Mouse (Mus musculus) limb, embryonic 15.5 days (tissue): ENCODE data around the gene Stx8. TPM values are rescaled to one million over a fixed set of nuclear protein-coding genes. Genes with fewer than 3 reads are reported as not detected.
A peak's percentile ranks its signal among the peaks of the same experiment; 100 is the strongest.

Source experiments
- ATAC-seq: fragments of 200-750 bp; cut with Nextera tagmentation; 2 replicates; pipeline ENCODE4 v1.8.0; 2017; ENCODE audit warnings: low read depth, moderate TSS enrichment; ENCODE audit not compliant: insufficient number of reproducible peaks, low FRiP score, low TSS enrichment
- H3K27ac ChIP-seq: fragments of 300-500 bp; sonication (generic); 2 replicates; pipeline ENCODE4 v1.5.1; 2015; ENCODE audit warnings: moderate library complexity, mild to moderate bottlenecking, inconsistent platforms
- H3K27me3 ChIP-seq: fragments of 300-500 bp; sonication (generic); 2 replicates; pipeline ENCODE4 v1.6.1; 2015; ENCODE audit warnings: inconsistent platforms
- H3K36me3 ChIP-seq: fragments of 300-500 bp; sonication (generic); 2 replicates; pipeline ENCODE4 v1.6.1; 2015; ENCODE audit warnings: inconsistent platforms
- H3K4me1 ChIP-seq: fragments of 300-500 bp; sonication (generic); 2 replicates; pipeline ENCODE4 v1.6.1; 2015; ENCODE audit warnings: inconsistent platforms
- H3K4me2 ChIP-seq: fragments of 300-500 bp; sonication (generic); 2 replicates; pipeline ENCODE4 v1.6.1; 2015; ENCODE audit warnings: mild to moderate bottlenecking, inconsistent platforms
- H3K4me3 ChIP-seq: fragments of 300-500 bp; sonication (generic); 2 replicates; pipeline ENCODE4 v1.5.1; 2015; ENCODE audit warnings: mild to moderate bottlenecking, inconsistent platforms
- H3K9ac ChIP-seq: fragments of 300-500 bp; sonication (generic); 2 replicates; pipeline ENCODE4 v1.6.1; 2015; ENCODE audit warnings: inconsistent platforms
- H3K9me3 ChIP-seq: fragments of 300-500 bp; sonication (generic); 2 replicates; pipeline ENCODE4 v1.6.1; 2016; ENCODE audit warnings: inconsistent platforms
- WGBS: fragments of 180-500 bp; shearing (Covaris S2); methylation state at CpG from one replicate; pipeline ENCODE4 v1.1.7; 2015; 5-methylcytosine and 5-hydroxymethylcytosine counted together
- polyA plus RNA-seq: library from polyadenylated mRNA; unstranded; fragments of >200 nt; fragmentation: Nextera tagmentation; extraction: Ambion mirVana; gene quantifications from 2 replicates; pipeline ENCODE4 v1.2.1, GENCODE M21; 2015

Stx8 gene
- polyA plus RNA-seq, 1 experiment from 2014 or later: 64.4 TPM

GRCm38 (mm10) chr11:68159867-68160266 is 193.9 kb downstream of the Stx8 start:
- ATAC-seq: no peak
- no peaks in the 10 kb centered on the region; the same call in 1 of the 2 replicates for H3K4me1 ChIP-seq
- WGBS: 85% methylated on average over 4 of the region's 4 CpGs

DNA sequence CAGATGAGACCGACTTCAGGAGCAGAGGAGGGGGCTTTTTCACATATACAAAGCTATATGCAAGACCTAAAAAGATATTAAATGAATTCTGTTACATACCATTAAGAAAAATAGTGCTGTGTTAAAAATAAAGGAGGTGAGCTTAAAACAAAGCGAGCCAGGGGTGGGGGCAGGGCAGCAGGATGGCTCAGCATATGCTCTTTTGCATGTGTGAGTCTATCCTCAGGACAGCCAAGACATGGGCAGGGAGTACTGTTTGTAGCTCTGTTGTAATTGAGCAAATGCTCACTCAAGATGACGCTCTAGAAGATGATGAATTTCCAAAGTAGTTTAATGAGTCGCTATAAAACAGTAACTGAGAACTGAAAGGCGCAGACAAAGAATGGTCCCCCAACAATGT is 198.4 kb downstream of the Stx8 start:
- 87% methylated on average over 5 of the region's 5 CpGs for WGBS
- no peak overlapping the region for H3K4me2 ChIP-seq
- no peak overlapping the region for H3K4me3 ChIP-seq
- H3K9ac ChIP-seq: no peak overlapping the region
- no peaks in the 10 kb centered on the region; the same call in 1 of the 2 replicates for H3K4me1 ChIP-seq
- no peaks in the 10 kb centered on the region for H3K27me3 ChIP-seq
- H3K36me3 ChIP-seq: no peaks in the 10 kb centered on the region
- no peak overlapping the region for H3K27ac ChIP-seq
- ATAC-seq: no peak
- H3K9me3 ChIP-seq: no peaks in the 10 kb centered on the region

More at GRCm38 (mm10) chr11:68159867-68160266, 193.9 kb downstream of the Stx8 start:
- H3K4me3 ChIP-seq: no peak overlapping the region
- no peaks in the 10 kb centered on the region for H3K27me3 ChIP-seq
- H3K9me3 ChIP-seq: no peaks in the 10 kb centered on the region
- H3K27ac ChIP-seq: no peak overlapping the region
- H3K9ac ChIP-seq: no peak overlapping the region
- H3K4me2 ChIP-seq: no peak overlapping the region
- H3K36me3 ChIP-seq: no peaks in the 10 kb centered on the region

DNA sequence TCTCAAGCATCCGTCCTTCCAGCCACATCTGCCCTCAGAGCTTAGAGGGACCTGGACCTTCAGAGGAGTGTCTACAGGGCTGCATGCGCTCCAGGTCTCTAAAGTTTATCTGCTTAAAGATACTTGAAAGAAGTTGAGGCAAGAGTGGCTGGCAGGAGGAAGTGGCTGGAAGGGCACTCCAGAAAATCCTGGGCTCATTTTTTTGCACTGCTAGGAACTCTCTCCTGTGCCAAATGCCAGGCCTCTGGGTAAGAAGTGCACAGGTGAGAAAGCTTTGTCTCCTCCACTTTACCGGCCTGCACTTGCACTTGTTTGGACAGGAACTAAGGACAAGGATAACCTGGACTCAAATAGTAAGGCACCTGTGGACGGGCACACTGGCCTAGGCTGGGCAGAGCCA is 202.4 kb downstream of the Stx8 start:
- Histone ChIP-seq H3K27me3 (no peaks in the 10 kb centered on the region), H3K27ac (no peak overlapping the region), H3K9me3 (no peaks in the 10 kb centered on the region), H3K4me2 (no peak overlapping the region), H3K36me3 (no peaks in the 10 kb centered on the region), H3K9ac (no peak overlapping the region), H3K4me3 (no peak overlapping the region), H3K4me1 (no peaks in the 10 kb centered on the region; the same call in 1 of the 2 replicates)
- no peak for ATAC-seq
- 74% methylated on average over 4 of the region's 4 CpGs for WGBS

DNA sequence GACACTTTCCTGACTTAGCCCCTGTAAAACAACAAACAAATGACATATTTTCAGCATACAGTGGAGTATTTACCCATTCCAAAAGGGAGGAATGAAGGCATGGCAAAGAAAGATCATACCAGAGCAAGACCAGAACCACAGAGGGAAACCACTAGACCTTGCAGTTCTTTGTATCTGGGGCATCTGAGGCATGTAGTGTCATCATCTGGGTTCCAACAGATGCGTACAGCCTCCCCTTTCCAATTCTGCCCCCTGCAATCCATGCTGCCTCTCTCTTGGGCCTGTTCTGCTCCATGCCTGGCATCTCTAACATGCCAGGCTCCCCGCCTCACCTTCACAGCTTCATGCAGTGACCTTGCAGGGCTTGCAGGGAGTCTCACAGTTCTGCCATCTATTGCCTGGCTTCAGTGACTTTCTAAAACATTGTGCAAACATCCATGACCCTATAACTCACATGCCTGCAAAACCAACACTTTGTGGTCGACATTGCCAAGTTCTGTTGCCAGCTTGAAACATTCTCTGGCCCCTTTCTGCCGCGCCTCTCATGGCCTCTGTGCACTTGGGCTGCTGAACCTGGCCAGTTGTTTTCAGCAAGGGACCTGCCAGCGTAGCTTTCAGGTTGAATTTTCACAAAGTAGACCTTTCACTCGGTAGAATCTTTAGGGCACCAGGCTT is 206.1 kb downstream of the Stx8 start:
- Histone ChIP-seq H3K9ac (no peak overlapping the region), H3K4me3 (no peak overlapping the region), H3K36me3 (no peaks in the 10 kb centered on the region), H3K4me1 (peaks cover 13% of the 10 kb centered on the region; the same call in 1 of the 2 replicates), H3K4me2 (no peak overlapping the region), H3K9me3 (no peaks in the 10 kb centered on the region), H3K27ac (no peak overlapping the region), H3K27me3 (no peaks in the 10 kb centered on the region)
- 78% methylated on average over 7 of the region's 7 CpGs for WGBS
- ATAC-seq: no peak

DNA sequence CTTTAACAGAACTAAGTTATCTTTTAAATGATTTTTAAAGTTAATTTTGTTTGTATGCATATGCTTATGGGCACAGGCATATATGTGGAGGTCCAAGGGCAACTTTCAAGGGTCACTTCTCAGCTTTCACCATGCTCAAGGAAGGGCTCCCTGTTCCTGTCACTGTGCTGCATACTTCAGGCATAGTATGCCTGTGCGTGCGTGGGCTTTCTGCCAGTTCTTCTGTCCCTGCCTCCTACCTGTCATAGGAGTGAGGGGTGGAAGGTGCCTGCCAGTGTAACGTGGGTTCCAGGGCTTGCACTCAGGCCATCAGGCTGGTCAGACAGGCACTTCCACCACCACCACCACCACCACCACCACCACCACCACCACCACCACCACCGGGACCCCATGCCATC is 206.7 kb downstream of the Stx8 start:
- H3K4me1 ChIP-seq: peaks cover 13% of the 10 kb centered on the region
- H3K4me3 ChIP-seq: no peak overlapping the region
- no peak overlapping the region for H3K4me2 ChIP-seq
- H3K27ac ChIP-seq: no peak overlapping the region
- no peaks in the 10 kb centered on the region for H3K9me3 ChIP-seq
- H3K36me3 ChIP-seq: no peaks in the 10 kb centered on the region
- no peak for ATAC-seq
- no peak overlapping the region for H3K9ac ChIP-seq
- WGBS: 61% methylated on average over 4 of the region's 4 CpGs
- H3K27me3 ChIP-seq: no peaks in the 10 kb centered on the region

GRCm38 (mm10) chr11:68176550-68176949 is 210.6 kb downstream of the Stx8 start:
- ATAC-seq: no peak
- no peaks in the 10 kb centered on the region for H3K36me3 ChIP-seq
- peaks cover 13% of the 10 kb centered on the region for H3K4me1 ChIP-seq
- H3K9ac ChIP-seq: no peak overlapping the region
- no peak overlapping the region for H3K4me3 ChIP-seq
- WGBS: 36% methylated on average over 4 of the region's 4 CpGs
- H3K27ac ChIP-seq: no peak overlapping the region
- no peaks in the 10 kb centered on the region for H3K9me3 ChIP-seq
- no peak overlapping the region for H3K4me2 ChIP-seq
- no peaks in the 10 kb centered on the region for H3K27me3 ChIP-seq

- Histone ChIP-seq H3K36me3 (no peaks in the 10 kb centered on the region), H3K4me3 (no peak overlapping the region), H3K9ac (no peak overlapping the region), H3K27ac (no peak overlapping the region), H3K4me2 (no peak overlapping the region), H3K9me3 (no peaks in the 10 kb centered on the region), H3K27me3 (no peaks in the 10 kb centered on the region), H3K4me1 (peaks cover 13% of the 10 kb centered on the region)
- no peak for ATAC-seq
- 81% methylated on average over 7 of the region's 7 CpGs for WGBS
These were observed 211.4 kb downstream of the Stx8 start for GRCm38 (mm10) chr11:68177415-68177814.

DNA sequence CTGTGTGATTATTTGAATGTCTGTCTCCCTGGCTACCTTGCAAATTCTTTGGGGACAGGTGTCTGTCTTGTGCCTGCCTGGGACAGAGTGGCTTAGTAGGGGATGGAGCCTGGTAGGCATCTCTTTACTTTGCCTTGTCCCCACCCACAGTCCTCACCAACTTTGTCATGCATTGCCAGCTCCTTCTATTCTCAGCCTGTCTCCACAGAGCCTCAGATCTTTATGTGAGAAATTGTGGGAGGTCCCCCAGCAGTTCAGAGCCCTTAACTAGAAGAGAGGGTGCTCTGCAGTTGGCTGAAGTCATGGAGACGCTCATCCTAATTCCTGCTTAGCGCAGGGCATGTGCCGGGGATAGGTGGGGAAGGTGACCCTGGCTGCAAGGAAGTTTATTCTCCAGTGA is 219.7 kb downstream of the Stx8 start:
- H3K4me3 ChIP-seq: no peak overlapping the region
- no peak overlapping the region for H3K27ac ChIP-seq
- peaks cover 22% of the 10 kb centered on the region for H3K4me1 ChIP-seq
- no peaks in the 10 kb centered on the region for H3K36me3 ChIP-seq
- no peak for ATAC-seq
- 85% methylated on average over 3 of the region's 3 CpGs for WGBS
- H3K9me3 ChIP-seq: no peaks in the 10 kb centered on the region
- no peaks in the 10 kb centered on the region for H3K27me3 ChIP-seq
- H3K4me2 ChIP-seq: no peak overlapping the region
- H3K9ac ChIP-seq: no peak overlapping the region

DNA sequence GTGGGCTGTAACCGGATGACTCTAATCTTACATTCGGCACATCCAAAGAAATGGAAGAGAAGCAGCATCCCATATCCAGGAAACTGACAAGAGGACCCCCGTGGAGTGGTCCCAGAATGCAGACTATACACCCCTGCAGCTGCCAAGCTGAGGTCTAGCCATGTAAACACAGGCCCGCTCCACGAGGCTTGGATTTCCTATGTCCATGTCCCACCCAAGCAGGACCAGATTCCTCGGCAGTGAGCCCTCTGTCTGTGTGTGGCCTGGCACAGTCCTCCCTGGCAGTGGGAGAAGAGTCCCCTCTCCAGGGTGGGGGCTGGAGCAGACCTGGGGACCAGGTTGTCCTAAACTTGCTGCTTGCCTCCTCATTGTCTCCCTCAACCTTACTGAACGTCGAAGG is 221.2 kb downstream of the Stx8 start:
- no peak overlapping the region for H3K27ac ChIP-seq
- ATAC-seq: no peak
- H3K4me1 ChIP-seq: peaks cover 22% of the 10 kb centered on the region
- no peaks in the 10 kb centered on the region for H3K27me3 ChIP-seq
- H3K9me3 ChIP-seq: no peaks in the 10 kb centered on the region
- 61% methylated on average over 8 of the region's 8 CpGs for WGBS
- H3K4me3 ChIP-seq: no peak overlapping the region
- H3K36me3 ChIP-seq: no peaks in the 10 kb centered on the region
- H3K9ac ChIP-seq: no peak overlapping the region
- no peak overlapping the region for H3K4me2 ChIP-seq

- 56% methylated on average over 12 of the region's 12 CpGs for WGBS
- Histone ChIP-seq H3K4me3 (no peak overlapping the region), H3K27ac (peak overlapping the region; percentile 75), H3K4me2 (no peak overlapping the region), H3K27me3 (no peaks in the 10 kb centered on the region), H3K4me1 (peaks cover 27% of the 10 kb centered on the region), H3K9ac (no peak overlapping the region), H3K9me3 (no peaks in the 10 kb centered on the region), H3K36me3 (no peaks in the 10 kb centered on the region)
- ATAC-seq: no peak; the same call in 1 of the 2 replicates
These were observed 222.8 kb downstream of the Stx8 start for GRCm38 (mm10) chr11:68188695-68189201.

DNA sequence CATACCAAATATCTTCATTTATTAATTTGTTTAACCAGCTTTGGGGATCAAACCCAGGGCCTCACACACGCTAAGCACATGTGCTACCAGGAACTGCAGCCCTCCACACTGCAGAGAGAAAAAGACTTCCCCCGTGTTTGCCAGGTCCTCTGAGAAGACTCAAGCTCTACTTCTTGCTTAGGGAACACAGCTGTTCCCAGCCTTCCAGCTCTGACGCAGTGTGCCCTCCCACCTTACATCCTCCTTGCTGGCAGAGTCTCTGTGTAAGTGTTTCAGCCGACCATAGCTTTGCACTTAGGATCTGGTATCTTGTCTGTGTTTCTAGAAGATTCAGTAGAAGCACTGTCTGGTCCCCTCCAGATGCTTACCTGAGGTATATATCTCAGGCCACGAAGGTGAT is 224.9 kb downstream of the Stx8 start:
- no peaks in the 10 kb centered on the region for H3K9me3 ChIP-seq
- peaks cover 40% of the 10 kb centered on the region for H3K4me1 ChIP-seq
- no peak overlapping the region for H3K4me3 ChIP-seq
- WGBS: 71% methylated on average over 5 of the region's 5 CpGs
- H3K27ac ChIP-seq: no peak overlapping the region
- no peak for ATAC-seq
- H3K36me3 ChIP-seq: no peaks in the 10 kb centered on the region
- no peak overlapping the region for H3K4me2 ChIP-seq
- H3K27me3 ChIP-seq: no peaks in the 10 kb centered on the region
- H3K9ac ChIP-seq: no peak overlapping the region

DNA sequence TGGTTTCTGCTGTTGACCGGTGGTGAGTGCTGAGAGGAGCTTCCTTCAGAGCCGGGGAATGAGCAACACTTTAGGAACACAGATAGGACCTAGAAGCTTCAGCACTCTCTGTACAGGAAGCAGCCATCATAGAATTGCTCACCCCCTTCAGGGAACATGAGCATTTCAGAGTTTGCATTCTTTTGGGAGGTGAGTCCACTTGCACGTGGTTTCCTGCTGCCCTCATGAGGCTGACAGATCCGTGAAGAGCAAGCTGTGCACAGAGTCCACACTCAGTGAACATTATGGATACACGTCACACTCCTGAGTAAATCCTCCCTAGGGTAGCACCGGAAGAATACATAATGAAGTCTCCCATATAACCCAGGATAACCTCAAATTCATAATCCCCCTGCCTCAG is 229.2 kb downstream of the Stx8 start:
- Histone ChIP-seq H3K4me1 (peaks cover 38% of the 10 kb centered on the region), H3K9me3 (no peaks in the 10 kb centered on the region), H3K4me3 (no peak overlapping the region), H3K27me3 (no peaks in the 10 kb centered on the region), H3K36me3 (no peaks in the 10 kb centered on the region), H3K27ac (peak overlapping the region; percentile 6; the same call in 1 of the 2 replicates), H3K4me2 (no peak overlapping the region), H3K9ac (no peak overlapping the region)
- ATAC-seq: no peak
- 48% methylated on average over 6 of the region's 6 CpGs for WGBS
